Mouse (Mus musculus): ENCODE results near the gene Pcp2. TPM values are rescaled to one million over a fixed set of nuclear protein-coding genes. Genes with fewer than 3 reads are reported as not detected.

Pcp2 gene
- total and polyA plus RNA-seq, 3 experiments: 0.35 to 0.54 TPM; not detected in 1

GRCm38 (mm10) chr8:3599219-3599618, 26.1 kb downstream of the Pcp2 start:
- Histone ChIP-seq H3K27ac (ENCODE audit: control insufficient read depth, low read depth, low read length) (no peak overlapping the region), H3K27me3 (ENCODE audit: control insufficient read depth in 1 of 2, insufficient read depth in 2 of 2, low read length in 2 of 2) (no peaks in the 10 kb centered on the region), H3K36me3 (ENCODE audit: control insufficient read depth in 1 of 2, insufficient read depth in 2 of 2, low read length in 2 of 2) (no peaks in the 10 kb centered on the region), H3K4me3 (ENCODE audit: control insufficient read depth in 1 of 2, insufficient read depth in 1 of 2, low read depth in 2 of 2, low read length in 2 of 2) (no peak overlapping the region), H3K9me3 (replicated peaks; ENCODE audit: insufficient read depth, low read length) (no peaks in the 10 kb centered on the region), H3K9ac (ENCODE audit: control insufficient read depth, low read depth, low read length, poor library complexity, severe bottlenecking) (no peak overlapping the region), H3K79me2 (ENCODE audit: control insufficient read depth, insufficient read depth, low read length, poor library complexity) (no peaks in the 10 kb centered on the region), H3K4me1 (ENCODE audit: control insufficient read depth in 1 of 2, insufficient read depth in 2 of 2, low read length in 2 of 2) (no peaks in the 10 kb centered on the region)
- no peak for DNase-seq (ENCODE audit: low read depth, low spot score)
- TF ChIP-seq MEF2A (IDR thresholded peaks at IDR 0.05; ENCODE audit: extremely low read depth, insufficient replicate concordance, low read depth, low read length, poor library complexity, severe bottlenecking) (no peak), ZKSCAN1 (IDR thresholded peaks at IDR 0.05; ENCODE audit: low read depth, low read length) (no peak), USF1 (IDR thresholded peaks at IDR 0.05; ENCODE audit: low read depth, low read length) (no peak), MYC (IDR thresholded peaks at IDR 0.05; ENCODE audit: low read depth, low read length) (no peak), UBTF (IDR thresholded peaks at IDR 0.05; ENCODE audit: borderline replicate concordance, insufficient read depth, low read depth, low read length) (no peak), TCF12 (IDR thresholded peaks at IDR 0.05; ENCODE audit: low read depth, low read length) (no peak), TBP (IDR thresholded peaks at IDR 0.05; ENCODE audit: low read depth, low read length) (no peak), HCFC1 (IDR thresholded peaks at IDR 0.05; ENCODE audit: low read depth, low read length) (no peak), CTCF (IDR thresholded peaks at IDR 0.05 in 2 of 3, conservative IDR thresholded peaks at IDR 0.05 in 1 of 3; ENCODE audit: control insufficient read depth in 1 of 3, insufficient read depth in 1 of 3, low read depth in 2 of 3, low read length in 3 of 3, poor library complexity in 1 of 3, severe bottlenecking in 1 of 3) (no peak), NELFE (IDR thresholded peaks at IDR 0.05; ENCODE audit: low read depth, low read length) (no peak), NRF1 (IDR thresholded peaks at IDR 0.05; ENCODE audit: insufficient read depth, low read depth, low read length, poor library complexity, severe bottlenecking) (no peak), SIN3A (IDR thresholded peaks at IDR 0.05; ENCODE audit: low read length) (no peak), ZMIZ1 (IDR thresholded peaks at IDR 0.05; ENCODE audit: low read depth, low read length) (no peak), ELF1 (IDR thresholded peaks at IDR 0.05; ENCODE audit: low read depth, low read length) (no peak), TAL1 (IDR thresholded peaks at IDR 0.05; ENCODE audit: low read length) (no peak), USF2 (IDR thresholded peaks at IDR 0.05; ENCODE audit: borderline replicate concordance in 1 of 2, insufficient read depth in 1 of 2, low read depth in 1 of 2, low read length in 2 of 2) (no peak), MAX (IDR thresholded peaks at IDR 0.05; ENCODE audit: low read length) (no peak), ETS1 (IDR thresholded peaks at IDR 0.05; ENCODE audit: low read depth, low read length) (no peak), RCOR1 (IDR thresholded peaks at IDR 0.05; ENCODE audit: low read depth, low read length) (no peak), MXI1 (IDR thresholded peaks at IDR 0.05; ENCODE audit: low read depth, low read length) (no peak)

GRCm38 (mm10) chr8:3598054-3598453, 27.3 kb downstream of the Pcp2 start:
- Histone ChIP-seq H3K79me2 (ENCODE audit: control insufficient read depth, insufficient read depth, low read length, poor library complexity) (no peaks in the 10 kb centered on the region), H3K36me3 (ENCODE audit: control insufficient read depth in 1 of 2, insufficient read depth in 2 of 2, low read length in 2 of 2) (no peaks in the 10 kb centered on the region), H3K9ac (ENCODE audit: control insufficient read depth, low read depth, low read length, poor library complexity, severe bottlenecking) (no peak overlapping the region), H3K4me3 (ENCODE audit: control insufficient read depth in 1 of 2, insufficient read depth in 1 of 2, low read depth in 2 of 2, low read length in 2 of 2) (no peak overlapping the region), H3K4me1 (ENCODE audit: control insufficient read depth in 1 of 2, insufficient read depth in 2 of 2, low read length in 2 of 2) (peaks cover 0 to 7% of the 10 kb centered on the region in 2 experiments; a peak in 2 of 4 replicates), H3K27me3 (ENCODE audit: control insufficient read depth in 1 of 2, insufficient read depth in 2 of 2, low read length in 2 of 2) (no peaks in the 10 kb centered on the region), H3K9me3 (replicated peaks; ENCODE audit: insufficient read depth, low read length) (no peaks in the 10 kb centered on the region), H3K27ac (ENCODE audit: control insufficient read depth, low read depth, low read length) (no peak overlapping the region)
- TF ChIP-seq USF1 (IDR thresholded peaks at IDR 0.05; ENCODE audit: low read depth, low read length): no peak
- no peak for TF ChIP-seq RCOR1 (IDR thresholded peaks at IDR 0.05; ENCODE audit: low read depth, low read length)
- no peak for TF ChIP-seq MYC (IDR thresholded peaks at IDR 0.05; ENCODE audit: low read depth, low read length)
- TF ChIP-seq GABPA (IDR thresholded peaks at IDR 0.05; ENCODE audit: low read depth, low read length): no peak
- TF ChIP-seq ZMIZ1 (IDR thresholded peaks at IDR 0.05; ENCODE audit: low read depth, low read length): no peak
- TF ChIP-seq MXI1 (IDR thresholded peaks at IDR 0.05; ENCODE audit: low read depth, low read length): no peak
- TF ChIP-seq POLR2A (IDR thresholded peaks at IDR 0.05; ENCODE audit: control insufficient read depth in 1 of 2, insufficient read depth in 1 of 2, low read depth in 1 of 2, low read length in 2 of 2, poor library complexity in 1 of 2): no peak
- TF ChIP-seq MYB (IDR thresholded peaks at IDR 0.05; ENCODE audit: low read depth, low read length): no peak
- no peak for TF ChIP-seq E2F4 (IDR thresholded peaks at IDR 0.05; ENCODE audit: borderline replicate concordance, low read depth, low read length)
- no peak for TF ChIP-seq SMC3 (IDR thresholded peaks at IDR 0.05; ENCODE audit: low read depth, low read length)
- TF ChIP-seq HCFC1 (IDR thresholded peaks at IDR 0.05; ENCODE audit: low read depth, low read length): no peak
- no peak for TF ChIP-seq USF2 (IDR thresholded peaks at IDR 0.05; ENCODE audit: borderline replicate concordance in 1 of 2, insufficient read depth in 1 of 2, low read depth in 1 of 2, low read length in 2 of 2)
- no peak for TF ChIP-seq MEF2A (IDR thresholded peaks at IDR 0.05; ENCODE audit: extremely low read depth, insufficient replicate concordance, low read depth, low read length, poor library complexity, severe bottlenecking)
- no peak for TF ChIP-seq BHLHE40 (IDR thresholded peaks at IDR 0.05; ENCODE audit: borderline replicate concordance, low read depth, low read length)
- no peak for DNase-seq (ENCODE audit: low read depth, low spot score)
